Mouse (Mus musculus) midbrain, embryonic 15.5 days (tissue): ENCODE measurements around the gene Pxk. TPM values are rescaled to one million over a fixed set of nuclear protein-coding genes. Genes with fewer than 3 reads are reported as not detected.

Experiments
- ATAC-seq: fragments of 200-750 bp; cut with Nextera tagmentation; replicated peaks from 2 replicates; pipeline ENCODE4 v1.8.0; 2017; ENCODE audit warnings: moderate TSS enrichment
- H3K27ac ChIP-seq: fragments of 300-500 bp; sonication (generic); 2 replicates; pipeline ENCODE4 v1.5.1; 2015; ENCODE audit warnings: mild to moderate bottlenecking, inconsistent platforms
- H3K27me3 ChIP-seq: fragments of 300-500 bp; sonication (generic); replicated peaks from 2 replicates; pipeline ENCODE4 v1.6.1; 2015; ENCODE audit warnings: inconsistent platforms
- H3K36me3 ChIP-seq: fragments of 300-500 bp; sonication (generic); replicated peaks from 2 replicates; pipeline ENCODE4 v1.6.1; 2015; ENCODE audit warnings: inconsistent platforms
- H3K4me1 ChIP-seq: fragments of 300-500 bp; sonication (generic); 2 replicates; pipeline ENCODE4 v1.6.1; 2015; ENCODE audit warnings: inconsistent platforms
- H3K4me2 ChIP-seq: fragments of 300-500 bp; sonication (generic); 2 replicates; pipeline ENCODE4 v1.6.1; 2015; ENCODE audit warnings: inconsistent platforms, mild to moderate bottlenecking, moderate library complexity
- H3K4me3 ChIP-seq: fragments of 300-500 bp; sonication (generic); 2 replicates; pipeline ENCODE4 v1.5.1; 2015; ENCODE audit warnings: mild to moderate bottlenecking, inconsistent platforms
- H3K9ac ChIP-seq: fragments of 300-500 bp; sonication (generic); 2 replicates; pipeline ENCODE4 v1.6.1; 2015; ENCODE audit warnings: mild to moderate bottlenecking, inconsistent platforms
- H3K9me3 ChIP-seq: fragments of 300-500 bp; sonication (generic); 2 replicates; pipeline ENCODE4 v1.6.1; 2016; ENCODE audit warnings: inconsistent platforms
- WGBS: fragments of 180-500 bp; shearing (Covaris S2); methylation state at CpG from one replicate; pipeline ENCODE4 v1.1.7; 2015; ENCODE audit warnings: mixed read lengths; 5-methylcytosine and 5-hydroxymethylcytosine counted together
- polyA plus RNA-seq: library from polyadenylated mRNA; unstranded; fragments of >200 nt; fragmentation: Nextera tagmentation; extraction: Ambion mirVana; gene quantifications from 2 replicates; pipeline ENCODE4 v1.2.1, GENCODE M21; 2015

The Pxk gene
- polyA plus RNA-seq, 1 experiment from 2014 or later, result 67.5 TPM

DNA sequence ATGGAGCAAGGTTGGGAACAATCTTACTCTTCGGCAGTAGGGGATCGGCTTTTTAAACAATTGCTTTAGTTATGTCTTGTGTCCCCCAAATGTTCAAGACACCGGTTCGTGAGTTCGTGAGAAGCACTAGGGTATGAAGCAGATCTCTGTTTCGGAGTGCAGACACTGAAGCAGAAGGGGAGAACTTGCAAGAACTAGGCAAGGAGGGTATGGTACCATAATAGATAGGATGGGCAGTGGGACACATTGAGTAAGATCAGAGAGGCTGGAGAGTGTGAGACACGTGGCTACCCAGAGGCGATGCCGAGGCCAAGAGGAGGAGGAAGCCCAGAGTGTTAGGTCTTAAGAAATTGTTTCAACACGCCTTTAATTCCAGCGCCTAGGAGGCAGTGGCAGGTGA, 17.3 kb upstream of the Pxk start:
- H3K36me3 ChIP-seq, result no peaks in the 10 kb centered on the region; the same call in 1 of the 2 replicates
- WGBS, result 3% methylated on average over 11 of the region's 11 CpGs
- H3K4me2 ChIP-seq, result peak overlapping the region; percentile 80
- H3K27me3 ChIP-seq, result no peaks in the 10 kb centered on the region
- peak; percentile 65 for ATAC-seq
- H3K4me1 ChIP-seq, result peaks cover 15% of the 10 kb centered on the region
- peak overlapping the region; percentile 92 for H3K27ac ChIP-seq
- H3K9ac ChIP-seq, result peak overlapping the region; percentile 68
- no peaks in the 10 kb centered on the region for H3K9me3 ChIP-seq
- H3K4me3 ChIP-seq, result peak overlapping the region; percentile 63

DNA sequence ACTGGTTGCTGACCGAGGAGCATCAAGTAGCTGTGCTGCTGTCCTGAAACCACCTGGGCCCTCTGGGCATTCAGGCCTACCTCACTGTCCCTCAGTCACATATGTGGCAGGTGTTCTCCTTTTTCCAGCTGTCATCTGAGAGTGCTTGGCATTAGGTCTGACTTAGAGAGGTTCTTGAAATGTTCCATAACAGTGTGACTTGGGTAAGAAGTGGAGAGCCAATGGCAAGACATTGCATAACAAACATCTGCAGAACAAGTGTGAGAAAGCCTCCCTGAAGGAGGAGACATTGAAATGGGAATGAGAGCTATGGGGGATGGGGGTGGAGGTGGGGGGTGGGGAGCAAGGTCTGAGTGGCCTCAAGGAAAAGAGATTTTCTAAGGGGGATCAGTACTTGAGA, 15.1 kb upstream of the Pxk start:
- Histone ChIP-seq H3K4me2 (no peak overlapping the region), H3K9me3 (no peaks in the 10 kb centered on the region), H3K4me3 (no peak overlapping the region), H3K27ac (no peak overlapping the region), H3K9ac (no peak overlapping the region), H3K4me1 (peaks cover 15% of the 10 kb centered on the region), H3K36me3 (peaks cover 10% of the 10 kb centered on the region), H3K27me3 (no peaks in the 10 kb centered on the region)
- ATAC-seq, result no peak
- WGBS, result 92% methylated on average over 1 of the region's 1 CpGs

DNA sequence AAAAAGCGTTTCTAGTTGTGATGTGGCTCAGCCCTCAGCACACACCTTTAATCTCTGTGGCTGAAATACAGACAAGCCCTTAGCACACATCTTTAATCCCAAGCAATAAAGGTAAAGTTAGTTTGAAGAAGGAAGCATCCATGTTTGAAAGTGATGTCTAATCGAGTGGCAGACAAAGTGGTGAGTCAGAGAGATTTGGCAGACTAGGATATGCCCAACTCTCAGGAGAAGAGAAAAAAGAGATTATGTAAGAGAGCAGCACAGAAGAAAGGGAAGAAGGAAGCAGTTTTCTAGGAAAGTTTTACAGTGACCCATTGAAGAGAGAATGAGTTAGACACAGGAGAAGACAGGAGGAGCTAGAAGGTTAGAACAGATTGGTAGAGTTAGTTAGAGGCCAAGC, 9.0 kb upstream of the Pxk start:
- no peaks in the 10 kb centered on the region for H3K9me3 ChIP-seq
- H3K36me3 ChIP-seq, result peaks cover 23% of the 10 kb centered on the region
- WGBS, result 88% methylated on average over 2 of the region's 2 CpGs

DNA sequence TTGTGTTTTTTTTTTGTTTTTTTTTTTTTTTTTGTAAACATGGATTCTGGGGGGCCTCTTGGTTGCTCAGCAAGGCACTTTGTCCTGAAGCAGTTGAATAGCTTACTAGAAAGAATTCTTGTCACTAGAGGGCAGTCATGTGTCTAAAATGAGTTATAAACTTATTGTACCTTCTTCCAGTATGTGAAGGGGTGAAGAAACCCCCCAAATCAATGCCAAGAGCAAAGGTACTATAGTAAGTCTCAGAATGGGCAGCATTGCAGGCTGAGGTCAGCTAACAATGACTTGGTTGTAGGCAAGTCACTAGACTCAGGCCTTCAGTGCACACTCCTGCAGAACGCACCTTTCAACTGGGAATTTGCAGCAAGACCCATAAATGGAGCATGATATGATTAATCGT, 5.4 kb upstream of the Pxk start:
- Histone ChIP-seq H3K4me1 (peaks cover under 1% of the 10 kb centered on the region; the same call in 1 of the 2 replicates), H3K4me2 (no peak overlapping the region), H3K27me3 (no peaks in the 10 kb centered on the region), H3K9me3 (no peaks in the 10 kb centered on the region), H3K36me3 (peaks cover 15% of the 10 kb centered on the region), H3K4me3 (no peak overlapping the region), H3K9ac (no peak overlapping the region), H3K27ac (no peak overlapping the region)
- ATAC-seq, result peak; percentile 25; the same call in 1 of the 2 replicates
- 93% methylated on average over 2 of the region's 2 CpGs for WGBS

More for the DNA sequence above, 9.0 kb upstream of the Pxk start:
- no peak for ATAC-seq
- H3K9ac ChIP-seq, result no peak overlapping the region
- H3K4me2 ChIP-seq, result no peak overlapping the region
- H3K27ac ChIP-seq, result no peak overlapping the region
- H3K27me3 ChIP-seq, result no peaks in the 10 kb centered on the region
- H3K4me1 ChIP-seq, result no peaks in the 10 kb centered on the region
- no peak overlapping the region for H3K4me3 ChIP-seq

DNA sequence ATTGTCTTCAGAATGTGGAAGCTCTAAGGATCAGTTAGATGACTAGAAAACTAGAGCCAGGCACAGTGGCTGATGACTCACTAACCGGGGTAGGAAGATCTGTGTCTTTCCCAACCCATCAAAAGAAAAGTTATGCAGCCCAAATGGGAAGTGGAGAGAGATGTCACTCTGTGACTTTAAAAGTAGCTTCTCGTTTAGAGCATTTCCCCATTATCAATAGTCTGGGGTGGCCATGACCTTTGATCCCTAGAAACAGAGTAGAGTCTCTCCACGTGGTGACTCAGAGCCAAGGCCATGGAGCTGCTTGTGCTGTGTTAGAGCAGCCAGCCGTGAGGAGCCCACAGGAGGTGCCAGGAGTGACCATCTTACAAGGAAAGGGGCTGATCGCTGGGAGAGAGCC, 4.6 kb upstream of the Pxk start:
- H3K4me3 ChIP-seq, result no peak overlapping the region
- H3K4me1 ChIP-seq, result peaks cover 4% of the 10 kb centered on the region; the same call in 1 of the 2 replicates
- ATAC-seq, result no peak
- no peak overlapping the region for H3K27ac ChIP-seq
- H3K27me3 ChIP-seq, result no peaks in the 10 kb centered on the region
- no peaks in the 10 kb centered on the region for H3K9me3 ChIP-seq
- H3K9ac ChIP-seq, result no peak overlapping the region; the same call in 1 of the 2 replicates
- peaks cover 12% of the 10 kb centered on the region for H3K36me3 ChIP-seq
- H3K4me2 ChIP-seq, result no peak overlapping the region
- 45% methylated on average over 5 of the region's 5 CpGs for WGBS

DNA sequence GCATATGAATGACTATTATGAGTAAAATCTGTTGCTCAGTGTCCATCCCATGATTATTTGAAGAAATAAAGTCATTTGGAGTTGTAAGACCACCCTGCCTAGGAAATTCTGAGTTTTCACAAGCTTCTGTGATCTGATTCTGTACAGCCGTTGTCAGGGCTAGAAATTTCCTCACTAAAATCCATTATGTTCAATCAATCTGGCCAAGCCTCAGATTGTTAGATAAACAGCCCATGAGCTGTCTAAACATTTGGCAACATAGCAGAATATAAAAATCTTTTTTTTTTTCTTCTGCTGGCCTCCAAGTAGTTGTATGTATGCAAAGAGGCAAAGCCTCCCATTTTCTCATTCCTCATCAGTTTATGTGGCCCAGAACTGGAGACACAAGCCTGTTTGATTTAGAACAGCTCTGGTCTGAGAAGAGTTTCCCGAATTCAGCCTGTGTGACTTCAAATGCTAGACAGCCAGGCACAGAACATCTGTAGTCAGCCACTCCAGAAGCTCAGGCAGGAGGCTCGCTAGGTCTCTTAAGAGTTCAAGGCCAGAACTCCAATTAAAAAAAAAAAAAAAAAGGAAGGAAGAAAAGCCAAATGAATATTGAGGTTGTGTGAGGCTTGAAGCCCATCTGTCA, 3.0 kb upstream of the Pxk start:
- H3K4me1 ChIP-seq, result peaks cover 18% of the 10 kb centered on the region
- no peak overlapping the region for H3K4me2 ChIP-seq
- no peak overlapping the region for H3K27ac ChIP-seq
- no peak for ATAC-seq
- H3K9ac ChIP-seq, result no peak overlapping the region
- peaks cover 5% of the 10 kb centered on the region for H3K36me3 ChIP-seq
- 75% methylated on average over 3 of the region's 3 CpGs for WGBS
- H3K9me3 ChIP-seq, result no peaks in the 10 kb centered on the region
- H3K27me3 ChIP-seq, result no peaks in the 10 kb centered on the region
- no peak overlapping the region for H3K4me3 ChIP-seq

DNA sequence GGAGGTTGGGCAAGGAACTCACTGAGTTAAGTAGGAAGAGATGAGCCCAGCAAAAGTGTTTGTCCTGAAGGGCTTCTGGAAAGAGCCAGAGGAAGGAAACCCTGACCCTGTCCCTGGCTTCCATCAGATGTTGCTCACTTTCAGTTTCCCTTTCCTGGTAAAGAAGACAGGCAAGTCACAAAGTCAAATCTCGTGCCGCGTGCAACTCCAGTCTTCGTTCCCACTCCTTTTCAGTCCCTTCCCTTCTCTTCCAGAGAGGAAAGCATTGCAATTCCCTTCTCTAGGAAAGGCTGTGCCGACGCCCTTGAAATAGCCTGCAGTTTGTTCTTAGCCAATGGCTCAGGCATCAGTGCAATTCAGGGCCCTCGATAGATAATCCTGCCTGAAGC, 2.5 kb upstream of the Pxk start:
- WGBS, result 75% methylated on average over 7 of the region's 7 CpGs
- Histone ChIP-seq H3K4me2 (no peak overlapping the region), H3K27me3 (no peaks in the 10 kb centered on the region), H3K9ac (no peak overlapping the region), H3K27ac (no peak overlapping the region), H3K9me3 (no peaks in the 10 kb centered on the region), H3K4me3 (no peak overlapping the region), H3K36me3 (0 out of 2 replicates have a peak, but pooled peaks cover 3% of the 10 kb centered on the region), H3K4me1 (peaks cover 22% of the 10 kb centered on the region)
- no peak for ATAC-seq

DNA sequence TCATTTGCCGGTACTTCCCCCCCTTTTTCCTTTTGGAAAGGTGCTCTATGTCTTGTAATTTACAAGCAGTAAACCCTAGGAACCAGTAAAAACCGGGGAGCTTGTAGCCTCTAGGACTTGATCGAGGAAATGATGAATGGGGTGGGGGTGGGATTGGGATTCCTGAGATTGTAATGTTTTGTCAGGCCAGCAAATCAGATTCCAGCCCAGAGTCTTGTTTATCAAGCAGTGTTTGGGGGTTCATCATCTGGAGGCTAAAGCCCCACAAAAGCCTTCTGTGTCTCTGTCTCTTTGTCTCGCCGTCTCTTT, 630 bp downstream of the Pxk start:
- peaks cover 39% of the 10 kb centered on the region for H3K4me1 ChIP-seq
- WGBS, result under 1% methylated on average over 5 of the region's 5 CpGs
- H3K27me3 ChIP-seq, result no peaks in the 10 kb centered on the region
- H3K36me3 ChIP-seq, result 0 out of 2 replicates have a peak, but pooled peaks cover 4% of the 10 kb centered on the region
- H3K9me3 ChIP-seq, result no peaks in the 10 kb centered on the region
- peak overlapping the region; percentile 82 for H3K27ac ChIP-seq
- peak overlapping the region; percentile 62 for H3K4me3 ChIP-seq
- peak overlapping the region; percentile 71 for H3K4me2 ChIP-seq
- peak; percentile 29 for ATAC-seq
- H3K9ac ChIP-seq, result peak overlapping the region; percentile 76

DNA sequence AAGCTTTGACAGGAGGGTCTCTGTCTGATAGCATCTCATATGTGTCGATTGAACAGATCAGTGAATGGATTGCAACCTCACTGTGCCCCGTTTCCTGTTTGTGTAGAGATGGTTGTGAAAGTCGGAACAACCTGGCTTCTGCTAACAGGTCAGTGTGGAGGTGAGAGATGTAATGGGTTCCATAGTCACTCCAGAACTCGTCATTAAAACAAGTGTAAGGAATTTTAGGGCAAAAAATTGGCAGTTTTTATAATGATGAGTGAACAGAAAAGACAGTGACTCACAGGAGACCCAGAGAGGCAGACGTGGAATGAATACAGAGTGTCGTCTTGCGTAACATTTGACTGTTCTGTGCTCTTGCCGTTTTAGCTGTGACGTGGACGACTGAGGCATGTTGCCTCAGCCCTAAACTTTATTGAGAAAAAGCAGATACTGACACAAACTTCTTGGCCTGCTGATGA, 1.6 kb downstream of the Pxk start:
- 71% methylated on average over 10 of the region's 10 CpGs for WGBS
- H3K4me3 ChIP-seq, result peak overlapping the region; percentile 62

DNA sequence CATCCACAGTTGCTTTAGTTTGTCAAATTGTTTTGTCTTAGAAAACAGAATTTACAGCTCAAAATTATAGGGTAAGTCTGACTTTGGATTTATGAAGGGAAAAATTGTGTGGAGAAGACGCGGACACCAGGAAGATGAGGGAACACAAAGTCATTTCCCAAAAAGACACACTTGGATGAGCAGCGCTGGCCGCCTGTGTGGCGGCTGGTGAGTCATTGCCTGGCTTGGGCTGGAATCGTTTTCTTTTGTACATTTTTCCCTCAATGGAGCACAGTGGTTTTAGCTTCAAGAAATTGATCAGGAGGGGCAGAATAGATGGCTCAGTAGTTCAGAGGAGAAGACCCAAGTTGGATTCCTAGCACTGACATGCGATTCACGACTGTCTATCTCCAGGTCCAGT, 3.9 kb downstream of the Pxk start:
- Histone ChIP-seq H3K9me3 (no peaks in the 10 kb centered on the region), H3K4me2 (no peak overlapping the region), H3K27ac (no peak overlapping the region), H3K36me3 (0 out of 2 replicates have a peak, but pooled peaks cover 4% of the 10 kb centered on the region), H3K4me1 (peaks cover 43% of the 10 kb centered on the region), H3K9ac (no peak overlapping the region), H3K4me3 (no peak overlapping the region), H3K27me3 (no peaks in the 10 kb centered on the region)
- 84% methylated on average over 8 of the region's 8 CpGs for WGBS
- ATAC-seq, result no peak

More for the DNA sequence above, 1.6 kb downstream of the Pxk start:
- Histone ChIP-seq H3K27me3 (no peaks in the 10 kb centered on the region), H3K27ac (no peak overlapping the region), H3K36me3 (0 out of 2 replicates have a peak, but pooled peaks cover 4% of the 10 kb centered on the region), H3K9ac (peak overlapping the region; percentile 76; the same call in 1 of the 2 replicates), H3K4me1 (peaks cover 43% of the 10 kb centered on the region), H3K4me2 (peak overlapping the region; percentile 71), H3K9me3 (no peaks in the 10 kb centered on the region)
- ATAC-seq, result no peak

DNA sequence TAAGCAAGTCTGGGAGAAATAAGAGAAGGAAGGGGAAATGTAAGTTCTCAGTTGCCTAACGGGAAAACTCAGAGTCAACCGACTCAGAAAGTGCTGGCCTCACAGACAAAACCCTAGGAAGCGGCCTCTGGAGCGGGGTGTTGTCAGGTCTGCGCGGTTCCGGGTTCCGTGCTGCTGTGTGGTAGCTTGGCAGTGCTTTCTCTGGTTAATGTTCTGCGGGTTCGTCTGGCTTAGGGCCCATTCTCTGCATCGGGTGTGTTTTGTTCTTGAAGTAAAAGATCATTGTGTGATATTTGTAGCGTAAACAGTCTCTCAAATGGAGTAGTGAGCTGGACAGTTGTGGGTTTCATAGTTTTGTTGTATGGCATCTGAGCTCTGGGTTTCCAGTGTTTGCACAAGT, 4.7 kb downstream of the Pxk start:
- 0 out of 2 replicates have a peak, but pooled peaks cover 4% of the 10 kb centered on the region for H3K36me3 ChIP-seq
- H3K4me2 ChIP-seq, result no peak overlapping the region
- ATAC-seq, result no peak
- H3K4me3 ChIP-seq, result no peak overlapping the region
- H3K9ac ChIP-seq, result no peak overlapping the region
- no peaks in the 10 kb centered on the region for H3K9me3 ChIP-seq
- peaks cover 42% of the 10 kb centered on the region for H3K4me1 ChIP-seq
- WGBS, result 75% methylated on average over 12 of the region's 12 CpGs
- H3K27me3 ChIP-seq, result no peaks in the 10 kb centered on the region
- H3K27ac ChIP-seq, result no peak overlapping the region

DNA sequence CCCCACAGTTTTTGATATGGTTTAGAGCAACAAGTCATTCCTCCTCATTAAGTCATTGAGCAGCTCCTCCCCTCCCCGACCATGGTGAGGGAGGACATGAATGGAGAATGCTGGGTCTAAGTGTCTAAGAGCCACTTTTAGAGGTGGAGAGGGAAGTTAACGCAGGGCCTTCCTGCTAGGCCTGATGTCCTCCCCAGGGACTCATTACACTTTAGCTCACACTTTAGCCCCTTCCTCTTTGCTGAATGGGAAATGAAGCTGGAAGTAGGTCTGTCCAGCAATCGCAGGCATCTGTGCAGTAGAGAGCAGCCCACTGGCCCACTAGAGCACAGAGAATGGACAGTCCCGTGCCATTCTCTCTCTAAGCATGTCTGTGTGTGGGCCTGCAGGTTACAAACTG, 10.0 kb downstream of the Pxk start:
- no peak overlapping the region for H3K27ac ChIP-seq
- no peak for ATAC-seq
- 77% methylated on average over 4 of the region's 4 CpGs for WGBS

DNA sequence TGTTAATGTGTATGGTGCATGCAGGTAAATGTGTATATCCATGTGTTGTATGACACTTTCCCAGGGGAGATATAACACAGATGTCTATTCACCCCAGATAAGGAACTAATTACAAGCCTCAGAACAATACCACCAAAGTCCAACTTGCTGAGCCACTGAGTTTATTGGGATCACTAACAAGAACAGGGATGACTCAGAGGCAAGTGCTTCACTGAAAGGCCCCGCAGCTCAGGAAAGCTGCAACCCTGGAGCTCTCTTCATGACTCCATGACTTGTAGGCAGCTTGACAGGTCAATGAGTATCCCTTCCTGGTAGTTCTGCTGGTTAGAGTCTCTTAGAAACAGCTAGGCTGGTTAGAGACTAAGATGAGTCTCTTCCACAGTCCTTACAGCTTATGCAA, 11.0 kb downstream of the Pxk start:
- H3K27ac ChIP-seq, result no peak overlapping the region
- WGBS, result 97% methylated on average over 1 of the region's 1 CpGs
- no peak overlapping the region for H3K9ac ChIP-seq
- H3K36me3 ChIP-seq, result no peaks in the 10 kb centered on the region
- no peaks in the 10 kb centered on the region for H3K27me3 ChIP-seq
- 0 out of 2 replicates have a peak, but pooled peaks cover 1% of the 10 kb centered on the region for H3K4me1 ChIP-seq
- H3K4me2 ChIP-seq, result no peak overlapping the region
- H3K4me3 ChIP-seq, result no peak overlapping the region
- no peak for ATAC-seq
- no peaks in the 10 kb centered on the region for H3K9me3 ChIP-seq

More for the DNA sequence above, 10.0 kb downstream of the Pxk start:
- Histone ChIP-seq H3K9ac (no peak overlapping the region), H3K27me3 (no peaks in the 10 kb centered on the region), H3K4me2 (no peak overlapping the region), H3K36me3 (no peaks in the 10 kb centered on the region), H3K4me3 (no peak overlapping the region), H3K4me1 (peaks cover 9% of the 10 kb centered on the region; the same call in 1 of the 2 replicates), H3K9me3 (no peaks in the 10 kb centered on the region)
